Mouse (Mus musculus) neural tube, embryonic 10.5 days (tissue): ENCODE results near the gene Myo3b.
"Not testable (repeated sequence)": the region's sequence is repeated elsewhere in the genome, so short reads cannot be mapped to it uniquely, and the experiment has no call there.

Experiments
- DNase-seq: peaks from one replicate; pipeline ENCODE4 v3.0.0-alpha.2; 2017; ENCODE audit warnings: low spot score; ENCODE audit errors: extremely low spot score

Myo3b gene

GRCm38 (mm10) chr2:70038752-70039151, at the start of gene Myo3b:
Gene Myo3b (plus strand): TSS chr2:70039126.
- no peak for DNase-seq

GRCm38 (mm10) chr2:69989224-69989623, 49.7 kb upstream of the Myo3b start:
- no peak for DNase-seq

DNA sequence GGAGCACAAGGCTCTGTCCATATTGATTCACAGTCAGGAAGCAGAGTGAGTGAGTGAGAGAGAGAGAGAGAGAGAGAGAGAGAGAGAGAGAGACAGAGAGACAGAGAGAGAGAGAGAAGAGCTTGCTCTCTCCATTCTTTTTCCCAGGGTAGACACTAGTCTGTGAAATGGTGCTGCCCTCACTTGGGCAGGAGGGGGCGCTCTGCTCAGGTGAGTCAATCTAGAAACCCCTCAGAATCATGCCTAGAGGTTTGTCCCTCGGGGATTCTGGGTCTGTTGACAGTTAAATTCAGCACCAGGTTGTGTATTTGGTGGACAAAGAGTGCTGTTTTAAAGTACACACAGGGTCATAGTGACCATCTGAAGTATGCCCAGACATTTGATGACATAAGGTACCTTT, 48.3 kb upstream of the Myo3b start:
- no peak for DNase-seq

- DNase-seq: not testable (repeated sequence)
Observed at GRCm38 (mm10) chr2:69994082-69994736, 44.7 kb upstream of the Myo3b start.

DNA sequence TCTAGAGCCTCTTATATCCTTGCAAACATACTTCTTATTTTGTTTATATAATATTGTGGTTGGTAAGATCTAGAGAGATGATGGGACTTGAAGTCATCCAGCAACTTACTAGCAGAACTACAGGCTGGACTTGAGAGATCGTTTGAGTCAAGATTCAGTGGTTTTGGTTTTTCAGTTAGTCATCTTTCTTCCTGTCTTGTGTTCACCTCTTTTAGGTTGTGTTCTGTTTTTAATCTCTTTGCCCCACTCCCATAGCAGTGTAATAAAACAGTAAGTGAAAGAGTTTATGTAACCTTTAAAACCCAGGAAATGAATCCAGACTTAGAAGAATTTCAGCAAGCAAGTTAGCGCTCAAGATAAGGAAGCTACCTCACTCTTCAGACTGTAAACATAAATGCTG, 44.1 kb upstream of the Myo3b start:
- DNase-seq: no peak

DNA sequence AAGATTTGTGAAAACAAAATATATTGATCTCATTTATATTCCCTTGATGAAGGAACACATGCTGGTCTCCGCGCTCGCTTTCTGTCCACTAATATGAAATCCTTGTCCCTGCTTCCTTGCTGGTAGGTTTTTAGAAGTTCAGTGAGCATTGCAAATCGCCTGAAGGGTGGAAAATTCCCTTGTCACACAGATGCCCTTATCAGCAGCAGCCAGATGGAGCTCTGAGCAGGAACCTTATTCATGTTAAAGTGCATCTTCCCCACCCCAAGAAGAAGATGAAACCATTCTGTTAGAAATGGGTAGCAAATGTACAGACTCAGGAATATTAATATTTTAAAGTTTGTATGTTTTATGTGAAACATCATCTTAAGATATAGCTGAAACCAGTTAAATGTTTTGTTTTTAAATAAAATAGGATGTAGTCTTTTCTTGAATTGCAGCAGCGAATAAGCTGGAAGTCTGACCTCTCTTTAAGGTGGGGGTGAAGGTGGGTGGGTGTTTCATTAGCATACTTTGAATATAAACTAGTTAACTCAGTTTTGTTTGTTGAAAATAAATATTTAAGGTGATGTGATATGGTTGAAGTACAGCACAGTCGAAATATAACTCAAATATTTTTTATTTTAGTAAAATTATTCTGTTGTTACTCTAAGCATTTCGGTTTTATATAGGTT, 39.7 kb upstream of the Myo3b start:
- no peak for DNase-seq

GRCm38 (mm10) chr2:70000316-70000715, 38.6 kb upstream of the Myo3b start:
- no peak for DNase-seq

- DNase-seq: no peak
Observed at GRCm38 (mm10) chr2:70006492-70006891, 32.4 kb upstream of the Myo3b start.

- DNase-seq: no peak
Observed at GRCm38 (mm10) chr2:70012941-70013340, 26.0 kb upstream of the Myo3b start.

GRCm38 (mm10) chr2:70018236-70018635, 20.7 kb upstream of the Myo3b start:
- DNase-seq: no peak

DNA sequence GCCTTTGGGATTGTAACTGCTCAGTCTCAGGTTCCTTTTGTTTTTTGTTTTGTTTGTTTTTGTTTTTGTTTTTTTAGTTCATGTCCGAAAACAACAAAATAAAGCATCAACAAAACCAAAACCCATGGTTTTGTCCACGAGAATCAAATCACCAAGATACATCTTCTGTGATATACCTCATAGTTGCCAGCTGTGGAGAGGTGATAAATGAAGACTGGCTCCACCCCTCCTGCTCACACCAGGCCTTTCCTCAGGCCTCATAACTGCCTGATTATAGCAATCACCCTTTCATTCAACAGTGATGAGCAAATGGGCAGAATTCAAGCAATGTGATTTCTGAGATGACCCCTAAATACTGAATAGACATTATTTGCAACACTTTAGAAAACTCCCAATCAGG, 14.5 kb upstream of the Myo3b start:
- DNase-seq: peak; percentile 4

DNA sequence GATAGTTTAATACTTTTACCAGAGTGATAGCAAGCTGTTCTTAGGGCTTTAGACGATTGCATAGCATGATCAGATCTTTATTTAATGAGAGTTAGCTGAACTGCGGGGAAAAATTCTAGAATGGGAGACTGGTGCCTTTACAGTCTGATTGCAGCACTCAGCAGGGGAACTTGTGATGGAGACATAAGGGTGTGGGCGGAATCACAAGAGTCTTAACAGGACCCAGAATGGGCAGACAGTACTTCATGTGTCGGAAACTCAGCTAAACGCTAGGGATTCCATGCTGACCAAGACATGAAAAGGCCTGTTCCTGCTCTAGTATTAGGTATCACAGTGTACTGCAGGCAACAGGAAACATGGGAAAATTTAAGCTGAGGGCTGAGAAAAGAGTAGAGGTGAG, 13.2 kb upstream of the Myo3b start:
- DNase-seq: no peak

DNA sequence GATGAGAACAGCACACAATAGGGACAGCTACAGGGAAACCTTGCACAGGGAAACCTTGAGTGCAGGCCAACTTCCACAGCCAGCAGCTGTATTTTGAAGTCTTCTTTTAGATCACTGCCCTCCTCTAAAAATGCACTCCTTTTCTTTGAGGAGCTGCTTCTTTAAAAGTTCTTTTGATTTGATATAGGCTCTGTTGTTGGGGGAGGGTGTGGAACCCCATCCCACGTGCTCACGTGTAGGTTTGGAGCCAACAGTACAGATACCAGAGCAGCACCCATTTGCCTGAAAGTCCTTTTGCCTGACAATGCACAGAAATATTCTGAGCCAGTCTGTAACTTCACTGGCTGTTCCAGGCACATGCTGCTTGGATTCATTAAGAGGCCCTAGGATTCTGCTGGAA, 7.5 kb upstream of the Myo3b start:
- DNase-seq: no peak

GRCm38 (mm10) chr2:70034895-70035294, 4.0 kb upstream of the Myo3b start:
- no peak for DNase-seq

- DNase-seq: no peak
Observed at GRCm38 (mm10) chr2:70035358-70035757, 3.6 kb upstream of the Myo3b start.

- peak; percentile 20 for DNase-seq
Observed at GRCm38 (mm10) chr2:70037221-70037620, 1.7 kb upstream of the Myo3b start.

DNA sequence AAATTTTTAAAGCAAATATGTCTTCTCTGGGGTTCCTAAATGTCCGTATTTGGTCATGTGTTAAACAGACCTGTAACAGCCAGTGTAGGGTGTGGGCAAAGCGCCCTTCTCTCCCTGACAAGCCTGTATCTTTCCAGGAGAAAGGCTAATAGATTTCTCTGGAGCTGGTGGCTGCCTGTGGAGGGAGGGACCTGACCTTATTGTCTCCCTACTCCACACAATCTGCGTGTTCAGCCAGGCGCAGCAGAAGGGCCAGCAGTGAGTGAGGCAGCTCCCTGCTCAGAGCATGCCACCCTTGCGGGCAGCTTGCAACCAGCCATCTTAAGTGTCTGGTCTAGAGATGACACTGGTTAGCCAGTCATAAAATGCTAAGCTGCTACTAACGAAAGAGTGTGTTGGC, 5.5 kb downstream of the Myo3b start:
- DNase-seq: no peak

- no peak for DNase-seq
Observed at GRCm38 (mm10) chr2:70047868-70048267, 8.9 kb downstream of the Myo3b start.

DNA sequence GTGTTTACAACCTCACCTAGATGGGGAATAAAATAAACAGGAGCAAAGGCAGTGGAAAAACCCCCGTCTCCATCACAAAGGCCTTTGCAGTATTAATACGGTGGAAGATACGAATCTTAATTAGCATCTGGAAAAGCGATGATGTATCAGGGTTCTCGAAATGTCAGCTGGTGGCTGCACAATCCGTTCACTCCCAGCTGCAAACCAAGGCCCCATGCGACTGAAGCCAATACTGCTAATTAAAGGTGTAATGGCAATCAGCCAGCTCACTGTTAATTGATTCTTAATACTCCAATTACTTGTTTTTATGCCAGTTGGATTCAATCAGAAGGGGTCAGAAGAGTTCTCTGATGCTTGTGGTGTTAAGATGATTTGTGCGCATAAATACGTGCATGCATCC, 14.9 kb downstream of the Myo3b start:
- no peak for DNase-seq

DNA sequence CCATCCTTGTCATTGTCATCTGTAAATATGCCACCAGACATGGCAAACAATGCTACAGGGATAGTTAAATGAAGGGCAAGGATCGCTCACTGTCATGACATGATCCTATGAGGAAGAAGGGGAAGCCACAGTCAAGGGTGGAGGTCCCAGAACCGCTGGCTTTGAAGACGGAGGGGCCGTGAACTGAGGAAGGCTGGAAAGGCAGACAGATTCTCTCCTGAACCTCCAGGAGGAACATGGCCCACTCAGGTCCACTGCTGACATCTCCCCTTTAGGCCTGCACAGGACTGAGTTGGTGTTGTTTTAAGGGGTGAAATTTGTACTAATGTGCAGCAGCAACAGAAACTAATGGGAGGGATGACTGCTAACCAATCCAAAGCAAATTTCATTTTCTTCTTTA, 19.3 kb downstream of the Myo3b start:
- no peak for DNase-seq

DNA sequence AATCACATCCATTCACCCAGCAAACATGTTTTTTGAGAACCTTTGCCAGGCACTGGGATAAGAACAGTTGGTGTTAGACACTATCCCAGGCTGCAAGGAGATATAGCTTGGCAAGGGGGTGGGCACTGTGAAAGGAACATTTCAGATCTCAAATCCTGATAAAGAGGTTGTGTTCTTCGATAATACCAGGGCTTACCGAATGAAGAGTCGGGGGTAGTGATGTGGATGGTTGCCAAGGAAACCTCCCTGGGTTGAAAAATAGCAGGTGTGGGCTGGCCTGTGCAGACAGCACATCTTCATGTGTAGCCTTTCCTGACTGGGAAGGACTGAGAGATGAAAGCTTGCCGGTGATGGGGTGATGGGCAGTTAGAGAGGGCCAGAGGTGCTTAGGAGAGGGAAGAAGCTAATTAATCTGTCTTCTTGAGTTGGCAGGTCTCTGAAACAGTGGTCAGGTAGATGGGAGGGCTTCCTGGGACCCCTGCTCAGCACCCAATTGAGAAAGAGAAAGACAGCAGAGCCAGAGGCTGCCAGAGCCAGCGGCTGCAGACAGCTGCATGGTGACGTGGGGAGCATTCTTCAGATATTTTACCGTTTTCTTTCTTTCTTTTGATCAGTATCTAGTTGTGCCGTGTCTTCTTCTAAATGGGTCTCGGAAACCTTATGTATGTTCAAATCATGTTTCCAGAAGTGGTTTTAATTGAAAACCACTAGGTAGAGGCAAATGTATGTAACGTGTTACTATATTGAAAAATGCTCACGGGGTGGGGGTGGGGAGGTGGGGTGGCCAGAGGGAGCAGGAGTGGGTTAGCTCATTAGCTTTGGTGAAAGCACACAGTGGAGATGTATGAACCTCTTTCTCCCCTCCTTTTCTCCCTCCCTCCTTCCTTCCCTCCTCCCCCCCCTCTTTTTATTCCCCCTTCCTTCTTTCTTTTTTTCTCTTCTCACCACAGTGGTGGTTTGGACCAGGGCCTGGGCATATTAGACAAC, 21.7 kb downstream of the Myo3b start:
- no peak for DNase-seq

- no peak for DNase-seq
Observed at GRCm38 (mm10) chr2:70065116-70065515, 26.2 kb downstream of the Myo3b start.
